Mouse (Mus musculus) intestine, postnatal 0 days (tissue): ENCODE data around the gene Zfp473. TPM values are rescaled to one million over a fixed set of nuclear protein-coding genes. Genes with fewer than 3 reads are reported as not detected.

Source experiments
- ATAC-seq: fragments of 200-750 bp; cut with Nextera tagmentation; 2 replicates; pipeline ENCODE4 v1.8.0; 2017; ENCODE audit warnings: mild to moderate bottlenecking, moderate TSS enrichment, moderate library complexity
- H3K27ac ChIP-seq: fragments of 300-500 bp; sonication (generic); 2 replicates; pipeline ENCODE4 v1.5.1; 2014; ENCODE audit warnings: mild to moderate bottlenecking, low read depth, low read length, moderate library complexity
- H3K27me3 ChIP-seq: fragments of 300-500 bp; sonication (generic); replicated peaks from 2 replicates; pipeline ENCODE4 v1.6.1; 2014; ENCODE audit warnings: low read length, mixed read lengths; ENCODE audit not compliant: control insufficient read depth, insufficient read depth
- H3K36me3 ChIP-seq: fragments of 300-500 bp; sonication (generic); 2 replicates; pipeline ENCODE4 v1.6.1; 2014; ENCODE audit warnings: mild to moderate bottlenecking, moderate library complexity; ENCODE audit not compliant: control insufficient read depth, insufficient read depth
- H3K4me1 ChIP-seq: fragments of 300-500 bp; sonication (generic); replicated peaks from 2 replicates; pipeline ENCODE4 v1.6.1; 2014; ENCODE audit warnings: antibody characterized with exemption, low read length, mixed read lengths; ENCODE audit not compliant: control insufficient read depth, insufficient read depth
- H3K4me2 ChIP-seq: fragments of 300-500 bp; sonication (generic); replicated peaks from 2 replicates; pipeline ENCODE4 v1.6.1; 2014; ENCODE audit warnings: low read depth, mild to moderate bottlenecking, moderate library complexity
- H3K4me3 ChIP-seq: fragments of 300-500 bp; sonication (generic); 2 replicates; pipeline ENCODE4 v1.5.1; 2014; ENCODE audit warnings: low read depth, low read length
- H3K9ac ChIP-seq: fragments of 300-500 bp; sonication (generic); 2 replicates; pipeline ENCODE4 v1.6.1; 2014; ENCODE audit warnings: mild to moderate bottlenecking, low read depth, low read length
- H3K9me3 ChIP-seq: fragments of 300-500 bp; sonication (generic); 2 replicates; pipeline ENCODE4 v1.6.1; 2016; ENCODE audit warnings: mixed run types; ENCODE audit not compliant: control insufficient read depth
- CTCF ChIP-seq: sonication (generic); IDR thresholded peaks from 2 replicates; pipeline ENCODE4 v1.5.1; 2016; ENCODE audit warnings: low read depth, mild to moderate bottlenecking, control low read depth, antibody characterized with exemption, moderate library complexity
- WGBS: fragments of 180-500 bp; shearing (Covaris S2); extraction: QIAGEN DNeasy Blood & Tissue Kit; methylation state at CpG from one replicate; pipeline ENCODE4 v1.1.7; 2014; 5-methylcytosine and 5-hydroxymethylcytosine counted together
- polyA plus RNA-seq: library from polyadenylated mRNA; unstranded; fragments of >200 nt; fragmentation: Nextera tagmentation; extraction: Ambion mirVana; gene quantifications from 2 replicates; pipeline ENCODE4 v1.2.1, GENCODE M21; 2015

Gene Zfp473
- polyA plus RNA-seq, 1 experiment from 2014 or later, result 0.26 TPM

DNA sequence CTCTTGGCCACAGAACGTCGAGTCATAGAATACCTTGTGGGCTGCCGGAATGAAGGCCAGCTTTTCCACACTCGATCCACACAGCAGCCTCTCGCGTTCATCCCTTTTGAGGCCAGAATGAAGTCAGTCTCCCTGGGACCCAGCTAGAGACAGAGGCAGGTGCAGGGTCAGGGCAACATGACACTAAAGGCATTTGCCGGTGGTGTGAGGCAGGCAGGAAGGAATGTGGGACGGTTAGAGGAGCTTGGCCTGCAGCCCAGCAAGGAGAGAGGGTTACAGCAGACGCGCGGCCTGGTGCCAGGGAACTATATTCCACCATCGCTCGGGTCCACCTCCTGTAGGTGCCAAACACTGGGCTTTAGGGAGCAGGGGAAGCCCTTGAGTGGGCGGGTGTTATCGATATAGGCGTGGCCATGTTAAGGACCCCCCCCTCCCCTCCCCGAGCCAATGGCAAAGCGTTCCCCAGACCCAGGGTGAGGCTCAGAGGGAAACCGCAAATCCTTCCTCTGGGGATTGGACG lies 53.6 kb downstream of the Zfp473 start:
- H3K27ac ChIP-seq, result no peak overlapping the region
- no peaks in the 10 kb centered on the region for H3K4me1 ChIP-seq
- no peaks in the 10 kb centered on the region for H3K36me3 ChIP-seq
- no peaks in the 10 kb centered on the region for H3K9me3 ChIP-seq
- H3K4me2 ChIP-seq, result no peak overlapping the region
- H3K4me3 ChIP-seq, result no peak overlapping the region
- H3K9ac ChIP-seq, result no peak overlapping the region
- H3K27me3 ChIP-seq, result no peaks in the 10 kb centered on the region
- ATAC-seq, result no peak
- no peak for TF ChIP-seq CTCF
- WGBS, result 33% methylated on average over 20 of the region's 20 CpGs

DNA sequence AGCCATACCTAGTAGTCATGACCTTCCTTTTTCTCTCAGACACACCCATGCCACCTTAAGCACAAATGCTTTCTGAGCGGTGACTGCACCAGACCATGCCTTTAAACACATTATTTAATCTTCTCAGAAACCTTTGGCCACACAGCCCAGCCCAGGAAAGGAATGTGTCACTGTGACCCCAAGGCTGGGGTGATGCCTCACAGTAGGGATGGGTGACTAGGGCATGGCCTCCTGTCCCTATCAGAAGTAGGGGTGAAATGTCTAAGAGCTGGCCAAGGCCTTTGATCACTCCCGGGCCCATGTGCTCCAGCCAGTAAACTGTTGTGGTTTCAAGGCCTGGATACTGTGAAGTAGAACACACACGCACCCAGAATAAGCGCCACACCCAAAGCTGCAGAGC lies 55.6 kb downstream of the Zfp473 start:
- peak; percentile 88 for ATAC-seq
- TF ChIP-seq CTCF, result no peak
- no peaks in the 10 kb centered on the region for H3K9me3 ChIP-seq
- H3K9ac ChIP-seq, result no peak overlapping the region
- H3K27me3 ChIP-seq, result no peaks in the 10 kb centered on the region
- no peaks in the 10 kb centered on the region for H3K36me3 ChIP-seq
- H3K4me1 ChIP-seq, result no peaks in the 10 kb centered on the region
- WGBS, result 37% methylated on average over 4 of the region's 4 CpGs
- no peak overlapping the region for H3K4me3 ChIP-seq
- H3K27ac ChIP-seq, result peak overlapping the region; percentile 92
- no peak overlapping the region for H3K4me2 ChIP-seq

DNA sequence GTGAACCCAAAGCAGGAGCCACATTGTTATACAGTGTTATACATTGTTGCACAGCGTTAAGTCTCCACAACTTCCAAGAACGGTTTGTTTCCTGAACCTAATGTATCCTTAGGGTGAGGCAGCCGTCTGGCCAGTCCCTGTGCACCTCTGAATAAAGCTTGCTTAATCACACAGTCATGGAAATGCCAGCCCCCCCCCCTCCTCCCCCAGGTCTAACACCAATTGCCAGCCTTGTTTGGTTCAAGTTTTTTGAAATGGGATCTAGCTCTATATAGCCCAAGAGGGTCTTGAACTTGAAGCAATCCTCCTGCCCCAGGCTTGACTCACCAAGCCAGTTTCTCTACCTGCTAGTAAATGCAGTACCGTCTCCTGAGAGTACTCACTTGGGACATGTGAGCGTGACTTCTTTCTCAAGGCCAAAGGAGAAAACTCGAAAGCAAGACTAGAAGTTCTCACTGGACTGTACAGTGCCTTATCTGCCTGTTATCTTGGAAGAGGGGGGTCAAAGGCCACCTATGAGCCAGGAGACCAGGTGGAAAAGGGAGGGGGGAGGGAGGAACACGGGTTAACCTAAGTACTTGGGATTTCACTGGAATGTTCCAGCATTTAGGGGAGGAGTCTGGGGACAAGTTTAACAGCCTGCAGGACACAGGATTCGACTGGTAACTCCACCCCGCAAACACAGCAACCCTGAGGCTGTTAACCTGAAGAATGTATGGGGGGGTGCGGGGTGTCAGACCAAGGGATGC lies 57.2 kb downstream of the Zfp473 start:
- H3K4me3 ChIP-seq, result no peak overlapping the region
- ATAC-seq, result peak; percentile 79
- TF ChIP-seq CTCF, result no peak
- peak overlapping the region; percentile 32 for H3K4me2 ChIP-seq
- 33% methylated on average over 10 of the region's 10 CpGs for WGBS
- H3K9me3 ChIP-seq, result no peaks in the 10 kb centered on the region
- H3K36me3 ChIP-seq, result no peaks in the 10 kb centered on the region
- no peaks in the 10 kb centered on the region for H3K27me3 ChIP-seq
- peak overlapping the region; percentile 92 for H3K27ac ChIP-seq
- H3K9ac ChIP-seq, result no peak overlapping the region
- H3K4me1 ChIP-seq, result no peaks in the 10 kb centered on the region

DNA sequence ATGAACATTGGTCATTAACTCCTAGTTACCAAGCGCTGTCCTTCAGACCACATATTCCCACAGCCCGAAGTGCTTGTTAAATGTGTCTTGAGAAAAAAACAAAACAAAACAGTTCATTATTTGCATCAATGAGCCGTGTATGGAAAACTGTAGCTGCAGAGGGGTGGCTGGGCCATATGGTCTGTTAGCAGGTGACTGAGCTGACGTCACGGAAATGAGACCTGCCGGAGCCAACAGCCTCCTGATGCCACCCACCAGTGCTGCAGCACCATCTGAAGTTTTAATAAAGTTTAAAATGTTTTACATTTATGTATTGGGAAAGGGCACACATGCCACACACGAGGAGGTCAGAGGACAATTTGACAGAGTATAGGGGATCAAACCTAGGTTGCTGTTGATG lies 61.5 kb downstream of the Zfp473 start:
- no peak for TF ChIP-seq CTCF
- WGBS, result 91% methylated on average over 7 of the region's 7 CpGs
- no peak overlapping the region for H3K27ac ChIP-seq
- H3K27me3 ChIP-seq, result no peaks in the 10 kb centered on the region
- H3K36me3 ChIP-seq, result no peaks in the 10 kb centered on the region
- H3K9ac ChIP-seq, result no peak overlapping the region
- no peak overlapping the region for H3K4me3 ChIP-seq
- no peak overlapping the region for H3K4me2 ChIP-seq
- H3K4me1 ChIP-seq, result peaks cover 1% of the 10 kb centered on the region; the same call in 1 of the 2 replicates
- no peak for ATAC-seq
- H3K9me3 ChIP-seq, result no peaks in the 10 kb centered on the region

DNA sequence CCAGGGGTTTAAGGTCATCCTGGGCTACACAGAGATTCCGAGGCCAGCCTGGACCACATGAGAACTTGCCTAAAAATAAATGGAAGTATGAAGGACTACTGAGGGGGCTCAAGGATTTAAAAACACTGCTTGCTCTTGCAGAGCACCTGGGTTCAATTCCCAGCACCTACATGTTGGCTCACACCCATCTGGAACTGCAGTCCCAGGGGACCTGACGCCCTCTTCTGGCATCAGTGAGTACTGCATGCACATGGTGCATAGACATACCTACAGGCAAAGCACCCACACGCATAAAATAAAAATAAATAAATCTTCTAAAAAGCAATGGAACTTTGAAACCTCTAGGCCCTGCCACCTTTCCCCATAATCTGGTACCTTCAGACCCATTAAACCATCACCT lies 62.0 kb downstream of the Zfp473 start:
- H3K36me3 ChIP-seq, result no peaks in the 10 kb centered on the region
- peak; percentile 60 for TF ChIP-seq CTCF
- H3K9ac ChIP-seq, result no peak overlapping the region
- H3K4me2 ChIP-seq, result no peak overlapping the region
- 66% methylated on average over 3 of the region's 3 CpGs for WGBS
- no peak overlapping the region for H3K27ac ChIP-seq
- no peaks in the 10 kb centered on the region for H3K9me3 ChIP-seq
- ATAC-seq, result no peak
- H3K4me3 ChIP-seq, result no peak overlapping the region
- H3K27me3 ChIP-seq, result no peaks in the 10 kb centered on the region
- H3K4me1 ChIP-seq, result peaks cover 3% of the 10 kb centered on the region; the same call in 1 of the 2 replicates

DNA sequence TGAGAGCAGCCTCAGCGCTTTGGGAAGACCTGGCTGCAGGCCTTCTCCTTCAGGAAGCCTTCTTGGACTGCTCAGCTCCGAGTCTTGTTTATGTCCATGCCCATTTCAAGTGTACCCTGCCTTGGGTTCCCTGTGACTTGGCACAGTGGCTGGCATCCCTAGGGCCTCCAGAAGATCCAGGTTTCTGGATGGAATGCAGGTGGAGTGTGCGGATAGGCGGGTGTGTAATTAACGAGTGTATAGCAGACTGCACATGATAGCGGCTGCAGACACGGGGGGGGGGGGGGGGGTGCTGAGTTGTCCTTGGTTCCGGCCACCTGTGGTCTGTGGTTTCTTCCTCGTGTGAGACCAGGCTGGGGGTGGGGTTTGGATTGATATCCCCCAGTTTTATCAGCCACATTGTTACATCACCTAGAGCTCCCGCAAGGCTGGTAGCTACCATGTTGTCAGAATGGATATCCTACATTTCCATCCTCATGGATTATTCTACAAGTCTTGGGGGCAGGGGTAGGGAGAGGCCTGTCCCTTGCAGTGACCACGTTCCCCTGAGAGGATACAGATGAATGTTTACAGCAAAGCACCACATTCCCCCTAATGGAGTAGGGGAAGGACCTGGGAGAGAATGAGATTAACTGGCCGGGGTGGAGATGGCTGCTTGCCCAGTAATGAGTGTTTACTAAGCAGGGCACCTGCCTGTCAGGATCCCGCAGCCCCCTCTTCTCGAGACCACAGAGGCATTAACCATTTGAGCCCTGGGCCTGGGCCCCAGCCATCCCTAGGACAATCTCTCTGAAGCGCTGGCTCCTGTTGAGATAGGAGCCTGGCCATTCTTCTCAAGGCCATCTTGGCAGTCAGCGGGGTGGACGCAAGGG lies 65.1 kb downstream of the Zfp473 start:
- no peak for ATAC-seq
- H3K9me3 ChIP-seq, result no peaks in the 10 kb centered on the region
- WGBS, result 40% methylated on average over 17 of the region's 17 CpGs

More for the DNA sequence above, 65.1 kb downstream of the Zfp473 start:
- no peak overlapping the region for H3K9ac ChIP-seq
- no peaks in the 10 kb centered on the region for H3K27me3 ChIP-seq
- no peak overlapping the region for H3K4me2 ChIP-seq
- peaks cover 7% of the 10 kb centered on the region; the same call in 1 of the 2 replicates for H3K4me1 ChIP-seq
- H3K27ac ChIP-seq, result no peak overlapping the region
- no peak for TF ChIP-seq CTCF
- H3K36me3 ChIP-seq, result no peaks in the 10 kb centered on the region
- H3K4me3 ChIP-seq, result no peak overlapping the region
